Mouse (Mus musculus) layer of hippocampus, adult 9-10 months (tissue): ENCODE measurements around the gene Lcn11.

ENCODE experiments used
- DNase-seq: peaks from one replicate; pipeline ENCODE4 v3.0.0; 2022; ENCODE audit warnings: low spot score

Lcn11 gene

GRCm38 (mm10) chr2:25828344-25828947, 51.6 kb downstream of the Lcn11 start:
- no peak for DNase-seq
